Mouse (Mus musculus): ENCODE data around the gene Gm13696. TPM values are rescaled to one million over a fixed set of nuclear protein-coding genes. Genes with fewer than 3 reads are reported as not detected.

The Gm13696 gene
- polyA plus RNA-seq, 1 experiment from 2014 or later = not detected

DNA sequence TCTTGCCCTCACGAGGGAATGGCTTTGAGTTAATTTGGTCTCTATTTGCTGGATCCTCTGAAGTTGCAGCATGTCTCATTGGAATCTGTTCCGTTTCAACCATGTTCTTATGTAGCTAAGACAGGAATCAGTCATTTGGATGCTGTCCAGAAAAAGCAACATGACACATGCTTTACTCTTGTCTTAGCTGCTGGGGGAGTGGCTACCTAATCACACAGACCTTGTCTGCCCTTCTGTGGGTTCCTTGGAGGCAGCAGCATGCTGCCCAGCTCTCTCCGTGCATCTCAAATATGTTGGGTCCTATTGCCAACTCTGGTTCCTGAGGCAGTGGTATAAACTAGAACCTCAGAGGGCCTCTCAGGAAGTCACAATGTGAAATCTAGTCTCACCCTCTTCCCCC is 45.4 kb downstream of the Gm13696 start:
- ATAC-seq (replicated peaks; ENCODE audit: low FRiP score, low read depth) (no peak), DNase-seq (ENCODE audit: low spot score) (peak; percentile 44)
- no peak for TF ChIP-seq CTCF (IDR thresholded peaks at IDR 0.05; ENCODE audit: low read depth)
- Histone ChIP-seq H3K4me2 (ENCODE audit: low read length) (no peak overlapping the region), H3K4me1 (replicated peaks; ENCODE audit: insufficient read depth, low read length) (0 out of 2 replicates have a peak, but pooled peaks cover under 1% of the 10 kb centered on the region), H3K4me3 (replicated peaks; ENCODE audit: low read depth, low read length) (no peak overlapping the region), H3K9me3 (replicated peaks; ENCODE audit: low read length) (no peaks in the 10 kb centered on the region), H3K27me3 (ENCODE audit: insufficient read depth, low read length) (no peaks in the 10 kb centered on the region), H3K9ac (ENCODE audit: low read depth, low read length) (no peak overlapping the region), H3K27ac (no peak overlapping the region), H3K36me3 (ENCODE audit: insufficient read depth, low read length) (no peaks in the 10 kb centered on the region)
- 40% methylated on average over 3 of the region's 3 CpGs for WGBS

GRCm38 (mm10) chr2:84019519-84020305 is 46.8 kb downstream of the Gm13696 start:
- Histone ChIP-seq H3K9ac (ENCODE audit: low read depth, low read length) (no peak overlapping the region), H3K4me3 (replicated peaks; ENCODE audit: low read depth, low read length) (no peak overlapping the region), H3K27me3 (ENCODE audit: insufficient read depth, low read length) (no peaks in the 10 kb centered on the region), H3K4me2 (ENCODE audit: low read length) (no peak overlapping the region), H3K36me3 (ENCODE audit: insufficient read depth, low read length) (no peaks in the 10 kb centered on the region), H3K4me1 (replicated peaks; ENCODE audit: insufficient read depth, low read length) (0 out of 2 replicates have a peak, but pooled peaks cover 3% of the 10 kb centered on the region), H3K9me3 (replicated peaks; ENCODE audit: low read length) (no peaks in the 10 kb centered on the region), H3K27ac (0 out of 2 replicates have a peak overlapping the region, but pooled peaks have one; percentile 4)
- no peak; the same call in 1 of the 2 replicates for ATAC-seq (replicated peaks; ENCODE audit: low FRiP score, low read depth)
- TF ChIP-seq CTCF (IDR thresholded peaks at IDR 0.05; ENCODE audit: low read depth) = no peak
- 60% methylated on average over 8 of the region's 8 CpGs for WGBS
- peak; percentile 76 for DNase-seq (ENCODE audit: low spot score)

GRCm38 (mm10) chr2:84021930-84022329 is 49.0 kb downstream of the Gm13696 start:
- Histone ChIP-seq H3K36me3 (ENCODE audit: insufficient read depth, low read length) (no peaks in the 10 kb centered on the region), H3K4me2 (ENCODE audit: low read length) (no peak overlapping the region), H3K27ac (no peak overlapping the region), H3K9ac (ENCODE audit: low read depth, low read length) (no peak overlapping the region), H3K27me3 (ENCODE audit: insufficient read depth, low read length) (no peaks in the 10 kb centered on the region), H3K4me3 (replicated peaks; ENCODE audit: low read depth, low read length) (no peak overlapping the region), H3K9me3 (replicated peaks; ENCODE audit: low read length) (no peaks in the 10 kb centered on the region), H3K4me1 (replicated peaks; ENCODE audit: insufficient read depth, low read length) (0 out of 2 replicates have a peak, but pooled peaks cover 3% of the 10 kb centered on the region)
- no peak for TF ChIP-seq CTCF (IDR thresholded peaks at IDR 0.05; ENCODE audit: low read depth)
- 81% methylated on average over 2 of the region's 2 CpGs for whole genome bisulfite sequencing
- DNase-seq (ENCODE audit: low spot score) (no peak), ATAC-seq (replicated peaks; ENCODE audit: low FRiP score, low read depth) (no peak)

DNA sequence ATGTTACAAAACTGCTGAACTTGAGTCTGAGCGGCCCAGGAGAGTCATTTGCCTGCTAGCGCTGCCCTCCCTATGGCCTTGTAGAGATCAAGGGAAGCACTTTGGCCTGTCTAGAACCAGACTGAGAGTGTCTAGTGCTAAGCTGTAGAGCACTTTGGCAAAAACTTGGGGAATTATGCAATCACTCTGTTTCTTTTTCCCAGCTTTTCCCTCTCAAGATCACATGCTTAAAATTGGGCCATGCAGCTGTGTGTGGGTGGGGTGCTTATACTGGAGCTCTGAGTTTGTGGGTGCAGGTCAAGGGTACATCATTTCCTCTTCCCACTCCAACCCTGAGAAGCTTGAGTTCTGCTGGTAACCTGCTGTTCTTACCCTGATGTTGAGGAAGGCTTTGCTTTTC is 50.0 kb downstream of the Gm13696 start:
- DNase-seq (ENCODE audit: low spot score) (no peak), ATAC-seq (replicated peaks; ENCODE audit: low FRiP score, low read depth) (no peak)
- H3K27ac ChIP-seq = no peak overlapping the region
- H3K27me3 ChIP-seq (ENCODE audit: insufficient read depth, low read length) = no peaks in the 10 kb centered on the region
- H3K9me3 ChIP-seq (replicated peaks; ENCODE audit: low read length) = no peaks in the 10 kb centered on the region
- no peak overlapping the region for H3K4me2 ChIP-seq (ENCODE audit: low read length)
- no peak overlapping the region for H3K9ac ChIP-seq (ENCODE audit: low read depth, low read length)
- TF ChIP-seq CTCF (IDR thresholded peaks at IDR 0.05; ENCODE audit: low read depth) = no peak
- WGBS = 86% methylated on average over 2 of the region's 2 CpGs
- H3K4me1 ChIP-seq (replicated peaks; ENCODE audit: insufficient read depth, low read length) = 0 out of 2 replicates have a peak, but pooled peaks cover 3% of the 10 kb centered on the region
- no peaks in the 10 kb centered on the region for H3K36me3 ChIP-seq (ENCODE audit: insufficient read depth, low read length)
- H3K4me3 ChIP-seq (replicated peaks; ENCODE audit: low read depth, low read length) = no peak overlapping the region

- no peak overlapping the region for H3K27ac ChIP-seq
- no peak overlapping the region for H3K9ac ChIP-seq (ENCODE audit: low read depth, low read length)
- H3K36me3 ChIP-seq (ENCODE audit: insufficient read depth, low read length) = no peaks in the 10 kb centered on the region
- no peak overlapping the region for H3K4me3 ChIP-seq (replicated peaks; ENCODE audit: low read depth, low read length)
- H3K9me3 ChIP-seq (replicated peaks; ENCODE audit: low read length) = no peaks in the 10 kb centered on the region
- no peak overlapping the region for H3K4me2 ChIP-seq (ENCODE audit: low read length)
- 0 out of 2 replicates have a peak, but pooled peaks cover 3% of the 10 kb centered on the region for H3K4me1 ChIP-seq (replicated peaks; ENCODE audit: insufficient read depth, low read length)
- ATAC-seq (replicated peaks; ENCODE audit: low FRiP score, low read depth) (no peak), DNase-seq (ENCODE audit: low spot score) (no peak)
- WGBS = 73% methylated on average over 2 of the region's 2 CpGs
- H3K27me3 ChIP-seq (ENCODE audit: insufficient read depth, low read length) = no peaks in the 10 kb centered on the region
- no peak for TF ChIP-seq CTCF (IDR thresholded peaks at IDR 0.05; ENCODE audit: low read depth)
Observed at GRCm38 (mm10) chr2:84023319-84023718, 50.4 kb downstream of the Gm13696 start.

Other genes with a start within 250 kb of the Gm13696 start
- 164 and 165 TPM in 2 replicates for gene Itgav, start 248.7 kb upstream of the Gm13696 start, polyA plus RNA-seq (2015; fragmentation: Nextera tagmentation; extraction: Ambion mirVana)
- 2.5 and 2.7 TPM in 2 replicates for gene Fam171b, start 160.5 kb upstream of the Gm13696 start, polyA plus RNA-seq (2015; fragmentation: Nextera tagmentation; extraction: Ambion mirVana)
- not detected in 2 replicates for gene Zswim2, start 31.9 kb upstream of the Gm13696 start, polyA plus RNA-seq (2015; fragmentation: Nextera tagmentation; extraction: Ambion mirVana)
- gene Gm13698, start 17.4 kb upstream of the Gm13696 start, polyA plus RNA-seq (2015; fragmentation: Nextera tagmentation; extraction: Ambion mirVana) = not detected in 2 replicates
- gene Gm13693, start 11.6 kb upstream of the Gm13696 start, polyA plus RNA-seq (2015; fragmentation: Nextera tagmentation; extraction: Ambion mirVana) = not detected in 2 replicates
- gene Gm13695, start 5.8 kb upstream of the Gm13696 start, polyA plus RNA-seq (2015; fragmentation: Nextera tagmentation; extraction: Ambion mirVana) = not detected in 2 replicates
- gene Gm13694, start 5.8 kb downstream of the Gm13696 start, polyA plus RNA-seq (2015; fragmentation: Nextera tagmentation; extraction: Ambion mirVana) = not detected in 2 replicates
- gene Gm13697, start 11.6 kb downstream of the Gm13696 start, polyA plus RNA-seq (2015; fragmentation: Nextera tagmentation; extraction: Ambion mirVana) = not detected in 2 replicates
- gene Gm13691, start 17.4 kb downstream of the Gm13696 start, polyA plus RNA-seq (2015; fragmentation: Nextera tagmentation; extraction: Ambion mirVana) = not detected in 2 replicates

Data from kidney, postnatal 0 days (tissue).